Mouse (Mus musculus): ENCODE data around the gene Casq2.

GRCm38 (mm10) chr3:102037806-102038205 lies 48.4 kb upstream of the Casq2 start:
- TF ChIP-seq CTCF (IDR thresholded peaks at IDR 0.05) (no peak), EP300 (IDR thresholded peaks at IDR 0.05) (no peak)
